Mouse (Mus musculus) midbrain, embryonic 13.5 days (tissue): ENCODE data around the gene Izumo4. TPM values are rescaled to one million over a fixed set of nuclear protein-coding genes. Genes with fewer than 3 reads are reported as not detected.

ENCODE experiments used
- ATAC-seq: fragments of 200-750 bp; cut with Nextera tagmentation; 2 replicates; pipeline ENCODE4 v1.8.0; 2017; ENCODE audit warnings: mild to moderate bottlenecking, moderate TSS enrichment, moderate library complexity
- H3K27ac ChIP-seq: fragments of 300-500 bp; sonication (generic); 2 replicates; pipeline ENCODE4 v1.5.1; 2015; ENCODE audit warnings: inconsistent platforms, mild to moderate bottlenecking, moderate library complexity
- H3K27me3 ChIP-seq: fragments of 300-500 bp; sonication (generic); 2 replicates; pipeline ENCODE4 v1.6.1; 2015; ENCODE audit warnings: mild to moderate bottlenecking, inconsistent platforms
- H3K36me3 ChIP-seq: fragments of 300-500 bp; sonication (generic); 2 replicates; pipeline ENCODE4 v1.6.1; 2015; ENCODE audit warnings: mild to moderate bottlenecking, inconsistent platforms
- H3K4me1 ChIP-seq: fragments of 300-500 bp; sonication (generic); replicated peaks from 2 replicates; pipeline ENCODE4 v1.6.1; 2015; ENCODE audit warnings: inconsistent platforms
- H3K4me2 ChIP-seq: fragments of 300-500 bp; sonication (generic); replicated peaks from 2 replicates; pipeline ENCODE4 v1.6.1; 2015; ENCODE audit warnings: moderate library complexity, mild to moderate bottlenecking, inconsistent platforms
- H3K4me3 ChIP-seq: fragments of 300-500 bp; sonication (generic); replicated peaks from 2 replicates; pipeline ENCODE4 v1.5.1; 2015; ENCODE audit warnings: mild to moderate bottlenecking, inconsistent platforms
- H3K9ac ChIP-seq: fragments of 300-500 bp; sonication (generic); replicated peaks from 2 replicates; pipeline ENCODE4 v1.6.1; 2015; ENCODE audit warnings: mild to moderate bottlenecking, inconsistent platforms
- H3K9me3 ChIP-seq: fragments of 300-500 bp; sonication (generic); 2 replicates; pipeline ENCODE4 v1.6.1; 2016; ENCODE audit warnings: mild to moderate bottlenecking, inconsistent platforms
- WGBS: fragments of 180-500 bp; shearing (Covaris S2); methylation state at CpG from one replicate; pipeline ENCODE4 v1.1.7; 2015; 5-methylcytosine and 5-hydroxymethylcytosine counted together
- polyA plus RNA-seq: library from polyadenylated mRNA; unstranded; fragments of >200 nt; fragmentation: Nextera tagmentation; extraction: Ambion mirVana; gene quantifications from 2 replicates; pipeline ENCODE4 v1.2.1, GENCODE M21; 2015

Gene Izumo4
- polyA plus RNA-seq = 37.8 and 39.2 TPM in 2 replicates

GRCm38 (mm10) chr10:80701721-80702535, at the start of gene Izumo4, which contains the start of gene Mob3a:
Gene Izumo4 (plus strand): TSS chr10:80702184.
Gene Mob3a (minus strand): TSS chr10:80701977.
- under 1% methylated on average over 58 of the region's 59 CpGs for WGBS
- Histone ChIP-seq H3K36me3 (peaks cover 15% of the 10 kb centered on the region), H3K27ac (peak within 1 kb of the TSS; percentile 89), H3K4me1 (peaks cover 44% of the 10 kb centered on the region), H3K9ac (peak within 1 kb of the TSS; percentile 78), H3K27me3 (no peaks in the 10 kb centered on the region), H3K9me3 (no peaks in the 10 kb centered on the region), H3K4me3 (peak within 1 kb of the TSS; percentile 71), H3K4me2 (peak within 1 kb of the TSS; percentile 77)
- ATAC-seq = peak; percentile 98

- ATAC-seq = no peak
- Histone ChIP-seq H3K9ac (no peak overlapping the region), H3K4me2 (no peak overlapping the region), H3K27me3 (no peaks in the 10 kb centered on the region), H3K27ac (no peak overlapping the region), H3K4me3 (no peak overlapping the region), H3K9me3 (no peaks in the 10 kb centered on the region), H3K36me3 (peaks cover 14% of the 10 kb centered on the region), H3K4me1 (peaks cover 33% of the 10 kb centered on the region)
- WGBS = 98% methylated on average over 6 of the region's 6 CpGs
These were observed 48.7 kb upstream of the Izumo4 start for GRCm38 (mm10) chr10:80653156-80653720.

- Histone ChIP-seq H3K9ac (peak overlapping the region; percentile 96), H3K4me2 (peak overlapping the region; percentile 79), H3K27me3 (no peaks in the 10 kb centered on the region), H3K4me1 (peaks cover 35% of the 10 kb centered on the region), H3K9me3 (no peaks in the 10 kb centered on the region), H3K4me3 (peak overlapping the region; percentile 91; the same call in 1 of the 2 replicates), H3K27ac (no peak overlapping the region), H3K36me3 (peaks cover 9% of the 10 kb centered on the region)
- WGBS = 90% methylated on average over 6 of the region's 6 CpGs
- ATAC-seq = no peak
These were observed 47.1 kb upstream of the Izumo4 start for GRCm38 (mm10) chr10:80654866-80655265.

- peaks cover 9% of the 10 kb centered on the region for H3K36me3 ChIP-seq
- no peaks in the 10 kb centered on the region for H3K27me3 ChIP-seq
- peak overlapping the region; percentile 90 for H3K27ac ChIP-seq
- WGBS = 6% methylated on average over 11 of the region's 12 CpGs
- peak; percentile 75 for ATAC-seq
- no peaks in the 10 kb centered on the region for H3K9me3 ChIP-seq
- peak overlapping the region; percentile 79 for H3K4me2 ChIP-seq
- peak overlapping the region; percentile 96 for H3K9ac ChIP-seq
- H3K4me3 ChIP-seq = peak overlapping the region; percentile 91
- H3K4me1 ChIP-seq = peaks cover 35% of the 10 kb centered on the region
These were observed 46.4 kb upstream of the Izumo4 start for GRCm38 (mm10) chr10:80655406-80656129.

GRCm38 (mm10) chr10:80656130-80656862, 45.7 kb upstream of the Izumo4 start:
- peaks cover 7% of the 10 kb centered on the region for H3K36me3 ChIP-seq
- H3K27ac ChIP-seq = peak overlapping the region; percentile 90
- peak overlapping the region; percentile 79 for H3K4me2 ChIP-seq
- peaks cover 35% of the 10 kb centered on the region for H3K4me1 ChIP-seq
- under 1% methylated on average over 70 of the region's 72 CpGs for WGBS
- H3K9me3 ChIP-seq = no peaks in the 10 kb centered on the region
- peak overlapping the region; percentile 91 for H3K4me3 ChIP-seq
- H3K27me3 ChIP-seq = no peaks in the 10 kb centered on the region
- peak overlapping the region; percentile 96 for H3K9ac ChIP-seq
- peak; percentile 87 for ATAC-seq

- Histone ChIP-seq H3K4me3 (peak within 1 kb of the TSS; percentile 91), H3K27ac (peak within 1 kb of the TSS; percentile 90), H3K9ac (peak within 1 kb of the TSS; percentile 96), H3K4me2 (peak within 1 kb of the TSS; percentile 79), H3K9me3 (no peaks in the 10 kb centered on the region), H3K36me3 (peaks cover 4% of the 10 kb centered on the region), H3K4me1 (peaks cover 34% of the 10 kb centered on the region), H3K27me3 (no peaks in the 10 kb centered on the region)
- WGBS = 20% methylated on average over 15 of the region's 15 CpGs
- ATAC-seq = peak; percentile 51
These were observed 44.9 kb upstream of the Izumo4 start, which contains the start of gene Btbd2 for GRCm38 (mm10) chr10:80656863-80657623. Gene Btbd2 (minus strand): TSS chr10:80657071.

GRCm38 (mm10) chr10:80658194-80658840, 43.7 kb upstream of the Izumo4 start:
- H3K9ac ChIP-seq = no peak overlapping the region
- 88% methylated on average over 14 of the region's 14 CpGs for WGBS
- no peaks in the 10 kb centered on the region for H3K27me3 ChIP-seq
- no peak for ATAC-seq
- no peak overlapping the region for H3K27ac ChIP-seq
- H3K4me3 ChIP-seq = no peak overlapping the region
- H3K4me1 ChIP-seq = peaks cover 32% of the 10 kb centered on the region
- H3K36me3 ChIP-seq = no peaks in the 10 kb centered on the region
- H3K9me3 ChIP-seq = no peaks in the 10 kb centered on the region
- no peak overlapping the region for H3K4me2 ChIP-seq

GRCm38 (mm10) chr10:80658841-80659202, 43.2 kb upstream of the Izumo4 start:
- ATAC-seq = no peak
- H3K4me1 ChIP-seq = peaks cover 33% of the 10 kb centered on the region
- H3K4me3 ChIP-seq = no peak overlapping the region
- H3K9ac ChIP-seq = no peak overlapping the region
- no peaks in the 10 kb centered on the region for H3K9me3 ChIP-seq
- no peak overlapping the region for H3K27ac ChIP-seq
- no peak overlapping the region for H3K4me2 ChIP-seq
- WGBS = 72% methylated on average over 4 of the region's 4 CpGs
- no peaks in the 10 kb centered on the region for H3K36me3 ChIP-seq
- no peaks in the 10 kb centered on the region for H3K27me3 ChIP-seq

- H3K9me3 ChIP-seq = no peaks in the 10 kb centered on the region
- H3K36me3 ChIP-seq = no peaks in the 10 kb centered on the region
- H3K4me1 ChIP-seq = peaks cover 30% of the 10 kb centered on the region
- no peaks in the 10 kb centered on the region for H3K27me3 ChIP-seq
- ATAC-seq = no peak
- H3K9ac ChIP-seq = no peak overlapping the region
- H3K27ac ChIP-seq = no peak overlapping the region
- 15% methylated on average over 10 of the region's 10 CpGs for WGBS
- no peak overlapping the region for H3K4me3 ChIP-seq
- H3K4me2 ChIP-seq = peak overlapping the region; percentile 6; the same call in 1 of the 2 replicates
These were observed 42.8 kb upstream of the Izumo4 start for GRCm38 (mm10) chr10:80659213-80659612.

GRCm38 (mm10) chr10:80661149-80661548, 40.8 kb upstream of the Izumo4 start:
- Histone ChIP-seq H3K9ac (no peak overlapping the region), H3K4me2 (no peak overlapping the region), H3K4me3 (no peak overlapping the region), H3K4me1 (peaks cover 18% of the 10 kb centered on the region), H3K27me3 (no peaks in the 10 kb centered on the region), H3K9me3 (no peaks in the 10 kb centered on the region), H3K36me3 (peaks cover 10% of the 10 kb centered on the region), H3K27ac (no peak overlapping the region)
- 35% methylated on average over 5 of the region's 5 CpGs for WGBS
- no peak for ATAC-seq
